Mouse (Mus musculus) bone marrow, adult 2 months (tissue): ENCODE data around the gene Prdx3. TPM values are rescaled to one million over a fixed set of nuclear protein-coding genes. Genes with fewer than 3 reads are reported as not detected.

Experiments
- H3K27ac ChIP-seq: fragments of 200-500 bp; 2 replicates; pipeline ENCODE4 v1.5.1; 2012; ENCODE audit warnings: low read depth, mild to moderate bottlenecking, control low read depth, inconsistent platforms, low read length; ENCODE audit not compliant: control insufficient read depth, poor library complexity, insufficient read depth
- H3K4me1 ChIP-seq: fragments of 200-500 bp; 2 replicates; pipeline ENCODE4 v1.6.1; 2011; ENCODE audit warnings: low read length; ENCODE audit not compliant: control insufficient read depth, insufficient read depth
- H3K4me3 ChIP-seq: fragments of 200-500 bp; replicated peaks from 2 replicates; pipeline ENCODE3; 2011; ENCODE audit warnings: mild to moderate bottlenecking, low read depth, low read length, control low read depth; ENCODE audit not compliant: control insufficient read depth
- CTCF ChIP-seq: fragments of 200-500 bp; IDR thresholded peaks from 2 replicates; pipeline ENCODE4 v1.5.1; 2011; ENCODE audit warnings: low read length, control low read depth; ENCODE audit not compliant: control insufficient read depth, insufficient read depth
- POLR2A ChIP-seq: fragments of 200-500 bp; IDR thresholded peaks from 2 replicates; pipeline ENCODE4 v1.6.1; 2011; ENCODE audit warnings: low read depth, mild to moderate bottlenecking, control low read depth, low read length, borderline replicate concordance; ENCODE audit not compliant: control insufficient read depth
- WGBS: fragments of 180-500 bp; shearing (Covaris S2); methylation state at CpG from one replicate; pipeline ENCODE4 v1.1.7; 2018; 5-methylcytosine and 5-hydroxymethylcytosine counted together
- polyA plus RNA-seq: library from polyadenylated mRNA; stranded (reverse); fragments of >200 nt; gene quantifications from 2 replicates; pipeline ENCODE4 v1.2.4, GENCODE M21; 2011; ENCODE audit warnings: low replicate concordance; ENCODE audit not compliant: missing spikeins, insufficient read depth, insufficient read length

Gene Prdx3
- polyA plus RNA-seq = 72.6 and 93.5 TPM in 2 replicates

- Histone ChIP-seq H3K27ac (peak within 1 kb of the TSS; percentile 79), H3K4me3 (peak within 1 kb of the TSS; percentile 86), H3K4me1 (no peaks in the 10 kb centered on the region; the same call in 1 of the 2 replicates)
- under 1% methylated on average over 28 of the region's 28 CpGs for WGBS
- peak; percentile 17; the same call in 1 of the 2 replicates for TF ChIP-seq CTCF
- TF ChIP-seq POLR2A = peak; percentile 95; the same call in 1 of the 2 replicates
Measured at GRCm38 (mm10) chr19:60874064-60874694, at the start of gene Prdx3. Gene Prdx3 (minus strand): TSS chr19:60874556.

- Histone ChIP-seq H3K4me3 (no peak overlapping the region), H3K27ac (no peak overlapping the region), H3K4me1 (no peaks in the 10 kb centered on the region)
- 82% methylated on average over 6 of the region's 6 CpGs for WGBS
- TF ChIP-seq CTCF (no peak), POLR2A (no peak)
Measured at GRCm38 (mm10) chr19:60916869-60917570, 42.7 kb upstream of the Prdx3 start.

- WGBS = 61% methylated on average over 3 of the region's 3 CpGs
- H3K4me3 ChIP-seq = no peak overlapping the region
- H3K4me1 ChIP-seq = no peaks in the 10 kb centered on the region
- no peak for TF ChIP-seq CTCF
- TF ChIP-seq POLR2A = no peak
- H3K27ac ChIP-seq = no peak overlapping the region
Measured at GRCm38 (mm10) chr19:60915862-60916261, 41.5 kb upstream of the Prdx3 start.

GRCm38 (mm10) chr19:60915236-60915635 lies 40.9 kb upstream of the Prdx3 start:
- no peaks in the 10 kb centered on the region for H3K4me1 ChIP-seq
- WGBS = 68% methylated on average over 4 of the region's 4 CpGs
- TF ChIP-seq CTCF (no peak), POLR2A (no peak)
- H3K4me3 ChIP-seq = no peak overlapping the region
- no peak overlapping the region for H3K27ac ChIP-seq

- H3K4me3 ChIP-seq = no peak overlapping the region
- H3K4me1 ChIP-seq = no peaks in the 10 kb centered on the region
- WGBS = 37% methylated on average over 2 of the region's 2 CpGs
- TF ChIP-seq POLR2A = no peak
- TF ChIP-seq CTCF = no peak
- no peak overlapping the region for H3K27ac ChIP-seq
Measured at GRCm38 (mm10) chr19:60911653-60912052, 37.3 kb upstream of the Prdx3 start.

GRCm38 (mm10) chr19:60910304-60910703 lies 35.9 kb upstream of the Prdx3 start:
- no peaks in the 10 kb centered on the region for H3K4me1 ChIP-seq
- H3K27ac ChIP-seq = no peak overlapping the region
- TF ChIP-seq POLR2A (no peak), CTCF (no peak)
- no peak overlapping the region for H3K4me3 ChIP-seq

- TF ChIP-seq CTCF (no peak), POLR2A (no peak)
- Histone ChIP-seq H3K4me3 (no peak overlapping the region), H3K27ac (no peak overlapping the region), H3K4me1 (no peaks in the 10 kb centered on the region; the same call in 1 of the 2 replicates)
- 82% methylated on average over 5 of the region's 5 CpGs for WGBS
Measured at GRCm38 (mm10) chr19:60905477-60905876, 31.1 kb upstream of the Prdx3 start.

- no peaks in the 10 kb centered on the region; the same call in 1 of the 2 replicates for H3K4me1 ChIP-seq
- TF ChIP-seq CTCF = no peak
- TF ChIP-seq POLR2A = no peak
- no peak overlapping the region for H3K27ac ChIP-seq
- WGBS = 65% methylated on average over 1 of the region's 1 CpGs
- H3K4me3 ChIP-seq = no peak overlapping the region
Measured at GRCm38 (mm10) chr19:60903971-60904370, 29.6 kb upstream of the Prdx3 start.

GRCm38 (mm10) chr19:60903139-60903538 lies 28.8 kb upstream of the Prdx3 start:
- H3K27ac ChIP-seq = no peak overlapping the region
- H3K4me3 ChIP-seq = no peak overlapping the region
- TF ChIP-seq CTCF (no peak), POLR2A (no peak)
- H3K4me1 ChIP-seq = no peaks in the 10 kb centered on the region; the same call in 1 of the 2 replicates
- 85% methylated on average over 1 of the region's 1 CpGs for WGBS
